Mouse (Mus musculus) spleen, postnatal 36 days (tissue): ENCODE data around the gene Kat7.
A peak's percentile ranks its signal among the peaks of the same experiment; 100 is the strongest.

ENCODE experiments used
- DNase-seq, 2 experiments: peaks; one replicate each; pipeline ENCODE4 v3.0.0; 2022; ENCODE audit warnings: low spot score in 2 of 2, mixed read lengths in 1 of 2

Gene Kat7

DNA sequence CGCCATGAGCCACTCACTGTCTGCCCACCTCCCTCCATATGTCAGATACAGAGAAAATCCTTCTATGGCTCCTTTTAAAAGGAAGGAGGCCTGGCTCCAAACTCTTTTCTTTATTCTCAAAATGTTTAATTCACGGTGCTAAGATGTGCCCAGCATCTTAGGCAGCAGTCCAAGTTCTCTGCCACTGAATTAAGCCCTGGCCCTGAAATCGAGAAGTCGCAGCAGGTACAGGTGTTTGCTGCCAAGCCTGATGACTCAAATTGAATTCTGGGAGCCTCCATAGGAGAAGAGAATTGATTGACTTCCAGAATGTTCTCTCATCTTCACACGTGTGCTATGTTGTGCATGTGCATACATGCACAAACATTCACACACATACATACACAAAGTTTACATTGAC, 27.7 kb downstream of the Kat7 start:
- DNase-seq: no peak

DNA sequence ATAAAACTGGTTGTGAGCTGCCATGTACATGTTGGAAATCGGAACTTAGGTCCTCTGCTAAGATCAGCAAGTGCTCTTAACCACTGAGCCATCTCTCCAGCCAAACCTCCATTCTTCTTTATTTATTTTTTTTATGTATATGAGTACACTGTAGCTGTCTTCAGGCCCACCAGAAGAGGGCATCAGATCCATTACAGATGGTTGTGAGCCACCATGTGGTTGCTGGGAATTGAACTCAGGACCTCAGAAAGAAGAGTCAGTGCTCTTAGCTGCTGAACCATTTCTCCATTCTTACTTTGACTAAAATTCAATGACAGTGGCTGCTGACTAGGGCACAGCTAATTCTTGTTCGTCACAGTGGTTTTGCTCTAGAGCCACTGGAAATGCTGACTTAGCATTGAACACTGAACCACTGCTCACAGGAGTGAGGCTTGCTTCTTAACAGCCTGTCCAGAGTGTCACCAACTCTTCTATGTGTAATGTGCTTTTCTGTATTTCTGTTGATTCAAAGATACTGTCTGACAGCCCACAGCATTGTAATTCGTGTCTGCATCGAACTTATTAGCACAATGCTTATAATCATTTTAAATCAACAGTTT, 30.9 kb downstream of the Kat7 start:
- no peak for DNase-seq

DNA sequence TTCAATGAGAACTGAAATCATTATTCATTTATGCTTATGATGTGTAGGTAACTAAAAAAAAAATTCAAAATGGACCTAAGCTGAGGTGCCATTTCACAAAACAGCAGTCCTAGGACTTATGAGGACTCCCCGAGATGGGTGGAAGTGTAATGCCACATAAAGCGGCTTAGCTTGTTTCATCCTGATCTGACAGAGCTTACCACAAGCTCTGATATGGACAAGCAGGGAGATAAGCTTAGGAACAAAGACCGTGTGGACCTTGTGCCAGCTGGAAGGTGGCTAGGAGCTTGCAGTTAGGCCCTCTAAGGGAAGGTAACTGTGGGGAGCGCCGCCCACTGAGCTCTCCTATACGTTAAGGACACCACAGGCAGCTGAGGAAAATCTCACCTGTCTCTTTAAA, 34.0 kb downstream of the Kat7 start:
- DNase-seq: no peak

DNA sequence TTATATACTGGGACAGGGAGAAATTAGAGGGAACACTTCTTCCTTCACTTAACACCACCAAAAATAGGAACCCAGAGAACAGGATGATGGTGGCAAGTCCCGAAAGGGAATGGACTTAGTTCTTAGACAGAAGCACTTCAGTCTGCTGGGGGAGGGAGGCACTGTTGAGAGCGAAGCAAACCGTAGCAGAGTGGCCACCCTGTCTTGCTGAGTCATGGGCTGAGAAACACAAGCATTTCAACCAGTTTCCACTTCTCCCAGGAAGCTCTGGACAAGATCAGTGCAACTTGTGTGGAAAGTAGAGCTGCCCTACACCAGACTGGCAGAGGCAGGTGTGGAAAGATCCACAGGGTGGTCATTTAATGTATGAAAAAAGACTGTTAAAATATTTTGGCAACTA, 35.4 kb downstream of the Kat7 start:
- DNase-seq: no peak

DNA sequence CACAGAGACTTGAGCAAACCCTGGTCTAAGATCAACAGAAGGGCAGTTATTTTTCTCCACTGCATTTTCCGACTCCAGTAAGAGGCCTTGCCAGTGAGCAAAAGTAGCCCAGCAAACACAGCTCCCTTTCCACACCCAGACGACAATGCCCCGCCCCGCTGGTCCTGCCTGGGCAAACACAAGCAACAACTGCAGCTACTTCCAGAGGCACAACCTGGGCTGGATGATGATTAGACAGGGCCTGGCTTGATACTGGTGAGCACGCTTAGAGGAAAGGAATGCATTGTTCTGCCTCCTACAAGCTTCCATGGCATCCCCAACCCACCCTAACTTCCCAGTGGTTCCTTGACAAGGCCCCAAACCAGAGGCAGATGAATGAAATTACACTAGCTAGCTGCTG, 36.4 kb downstream of the Kat7 start:
- no peak for DNase-seq

DNA sequence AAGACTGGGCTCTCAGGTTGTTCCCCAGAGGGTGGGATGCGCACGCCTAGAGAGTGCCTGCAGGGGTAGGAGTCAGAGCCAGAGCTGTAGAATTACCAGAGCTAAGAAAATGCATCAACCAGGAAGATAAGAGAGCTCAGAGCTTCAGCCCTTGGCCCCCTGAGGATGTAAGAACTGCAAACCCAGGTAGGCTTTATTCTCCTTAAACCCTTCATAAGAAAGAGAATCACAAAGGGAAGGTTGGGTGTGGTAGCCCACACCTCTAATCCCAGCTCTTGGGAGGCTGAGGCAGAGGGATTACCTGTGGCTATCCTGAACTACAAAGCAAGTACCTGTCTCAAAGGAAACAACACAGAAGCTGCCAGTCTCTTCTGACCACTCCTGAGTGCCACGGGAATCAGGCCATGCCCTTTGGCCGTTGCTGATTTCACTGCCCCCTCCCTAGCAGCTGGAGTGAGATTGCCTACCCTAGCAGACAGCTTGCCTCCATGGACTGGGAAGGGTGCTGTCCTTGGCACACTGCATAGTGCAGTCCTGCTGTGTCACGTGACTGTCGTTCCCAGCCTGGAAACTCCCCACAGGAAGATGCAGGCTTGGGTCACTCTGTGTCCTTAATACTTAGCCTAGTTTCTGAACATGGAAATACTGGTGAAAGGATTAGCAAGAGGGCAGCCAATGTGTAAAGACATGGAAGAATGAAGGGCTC, 43.4 kb downstream of the Kat7 start:
- DNase-seq: no peak

DNA sequence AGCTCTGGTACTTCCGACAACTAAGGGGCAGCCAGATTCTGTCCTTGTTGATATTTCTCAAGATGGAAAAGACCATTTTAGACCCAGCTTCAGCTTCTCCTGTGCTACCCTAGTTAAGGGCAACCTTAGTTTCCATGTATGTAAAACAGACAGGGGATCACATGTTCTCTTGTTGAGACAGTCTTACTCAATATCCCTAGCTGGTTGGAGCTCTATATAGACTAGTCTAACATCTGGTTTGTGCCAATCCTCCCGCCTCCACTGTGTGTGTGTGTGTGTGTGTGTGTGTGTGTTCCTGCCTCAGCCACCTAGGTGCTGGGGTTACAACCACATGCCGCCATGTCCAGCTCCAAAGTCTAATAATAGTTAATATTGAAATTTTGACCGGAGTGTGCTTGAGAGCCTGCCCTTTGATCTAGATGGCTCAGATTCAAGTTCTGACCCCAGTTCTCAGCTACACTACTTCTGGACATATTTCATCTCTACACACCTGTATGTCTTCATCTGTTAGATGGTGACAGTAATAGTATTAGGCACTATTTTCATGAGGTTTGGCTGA, 45.5 kb downstream of the Kat7 start:
- no peak for DNase-seq

DNA sequence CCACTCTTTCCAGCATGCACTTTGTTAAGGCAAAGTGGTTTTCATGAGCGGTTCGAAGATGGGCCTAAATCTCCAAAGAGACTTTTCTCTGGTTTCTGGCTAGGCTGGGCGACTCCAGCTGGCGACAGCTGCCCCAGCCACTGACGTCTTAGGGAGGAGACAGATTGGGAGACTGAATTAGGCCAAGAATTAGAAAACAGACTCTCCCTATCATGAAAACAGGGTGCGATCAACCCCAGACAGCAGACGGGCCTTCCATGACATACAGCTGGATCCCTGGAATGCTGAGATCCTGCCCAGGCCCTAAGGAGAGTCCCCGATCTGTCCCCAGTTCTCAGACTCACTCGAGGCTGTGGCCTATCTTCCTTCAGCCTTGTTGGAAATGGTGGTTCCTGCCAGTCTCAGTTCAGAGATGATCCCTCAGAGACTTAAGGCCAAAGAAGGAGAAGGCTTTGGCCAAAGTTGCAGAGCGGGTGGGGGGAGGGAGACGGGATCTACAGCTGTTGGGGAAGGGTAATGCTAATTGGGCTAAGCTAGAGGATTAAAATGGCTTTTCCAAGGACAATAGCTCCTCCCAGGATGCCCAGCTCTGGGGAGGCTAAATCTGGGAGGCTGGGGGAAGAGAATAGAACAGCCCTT, 46.1 kb downstream of the Kat7 start:
- no peak for DNase-seq

DNA sequence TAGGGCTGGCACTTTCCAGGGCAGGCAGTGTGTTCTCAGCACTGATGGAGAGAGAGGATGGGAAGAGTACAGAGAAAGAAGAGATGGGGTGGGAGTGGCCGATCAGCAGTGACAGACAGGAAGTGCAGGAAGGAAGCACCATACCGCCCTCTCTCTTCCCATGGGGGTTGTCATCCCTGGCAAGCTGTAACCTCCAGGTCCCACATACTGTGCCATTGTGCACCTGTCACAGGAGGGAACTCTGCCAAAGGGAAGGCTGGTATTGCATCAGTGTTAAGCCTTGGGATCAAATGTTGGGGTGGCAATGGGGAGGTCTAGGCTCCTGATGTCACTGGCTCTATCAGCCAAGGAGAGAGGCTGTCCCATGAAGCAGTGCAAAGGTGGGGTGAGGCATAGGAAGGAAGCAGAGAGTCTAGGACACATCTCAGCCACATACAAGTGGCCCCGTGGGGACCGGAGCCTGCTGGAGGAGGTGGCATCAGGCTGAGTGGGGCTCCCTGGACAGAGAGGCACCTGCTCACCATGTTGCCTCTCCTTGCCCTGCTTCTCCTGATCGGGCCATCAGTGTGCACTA, 48.8 kb downstream of the Kat7 start, which contains the start of gene Tac4:
Gene Tac4 (plus strand): TSS at position 352 of the 574 bp plus-strand sequence.
- peak; percentile 56 to 59 for DNase-seq

DNA sequence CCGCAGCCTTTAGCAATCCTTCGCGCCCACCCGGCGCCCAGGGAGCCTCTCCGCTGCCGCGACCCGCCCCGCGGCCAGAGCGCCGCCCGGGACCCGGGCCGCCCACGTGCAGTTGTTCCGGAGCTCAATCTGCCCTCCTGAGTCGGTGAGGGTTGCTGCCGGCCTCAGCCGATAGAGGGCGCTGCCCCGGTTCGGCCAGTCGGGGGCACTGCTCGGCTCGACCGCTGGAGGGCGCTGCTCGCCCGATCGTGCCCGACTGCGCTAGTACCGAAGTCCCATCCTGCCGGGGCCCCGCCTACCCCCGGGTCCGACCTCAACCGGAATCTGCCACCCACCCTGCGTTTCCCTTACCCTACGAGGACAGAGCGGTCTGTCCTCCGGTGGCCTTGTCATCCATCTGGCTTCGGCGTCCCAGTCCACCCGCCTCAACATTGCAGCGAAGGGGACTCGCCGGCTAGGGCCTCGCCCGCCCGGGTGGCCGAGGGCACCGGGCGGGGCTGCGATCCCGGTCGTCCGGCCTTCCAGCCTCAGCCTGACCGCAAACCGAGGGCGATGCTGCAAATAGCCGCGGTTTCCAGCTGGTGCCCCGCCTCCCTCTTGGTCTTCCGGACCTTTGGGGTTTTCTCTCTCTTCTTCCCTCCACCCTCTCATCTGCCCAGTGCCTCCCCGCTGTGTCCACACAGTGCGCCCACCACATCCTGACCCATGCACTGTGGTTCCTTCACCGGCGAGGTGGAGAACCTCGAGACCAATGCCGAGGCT, 50.8 kb downstream of the Kat7 start:
- peak; percentile 93 for DNase-seq

DNA sequence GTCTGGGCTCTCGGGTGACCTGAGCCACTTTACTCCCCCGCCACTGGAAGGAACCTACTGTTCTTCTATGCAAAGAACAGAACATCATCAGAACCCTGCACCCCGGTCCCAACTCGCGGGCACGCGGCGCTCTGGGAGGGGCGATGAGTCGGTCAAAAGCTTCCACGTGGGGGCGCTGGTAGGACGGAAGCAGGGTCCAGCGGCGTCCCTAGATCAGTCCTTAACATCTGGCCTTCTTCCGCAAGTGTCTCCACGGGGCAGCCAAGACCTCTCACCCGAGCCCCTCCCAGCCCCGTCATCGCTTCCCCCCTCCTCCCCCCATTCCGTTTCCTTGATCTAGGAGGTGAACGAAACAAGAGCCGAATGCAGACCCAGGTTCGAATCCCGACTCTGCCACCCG, 51.6 kb downstream of the Kat7 start:
- peak; percentile 82 to 84 for DNase-seq

DNA sequence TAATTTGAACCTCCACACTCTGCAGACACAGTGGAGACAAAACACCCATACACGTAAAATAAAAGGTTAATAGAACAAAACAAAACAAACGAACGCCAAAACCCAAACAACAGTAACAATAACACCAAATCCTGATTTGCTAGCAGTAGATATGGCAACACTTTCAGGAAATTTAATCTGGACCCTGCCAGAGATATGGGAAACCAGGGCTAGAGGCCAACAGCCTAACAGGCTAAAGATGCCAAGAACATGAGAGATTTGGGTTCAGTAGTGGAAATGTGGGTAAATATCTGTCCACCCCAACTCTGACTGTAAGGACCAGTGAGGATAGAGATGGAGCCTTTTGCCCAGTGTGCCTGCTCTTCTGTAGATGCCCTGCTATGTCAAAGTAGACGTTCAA, 52.1 kb downstream of the Kat7 start:
- DNase-seq: no peak

DNA sequence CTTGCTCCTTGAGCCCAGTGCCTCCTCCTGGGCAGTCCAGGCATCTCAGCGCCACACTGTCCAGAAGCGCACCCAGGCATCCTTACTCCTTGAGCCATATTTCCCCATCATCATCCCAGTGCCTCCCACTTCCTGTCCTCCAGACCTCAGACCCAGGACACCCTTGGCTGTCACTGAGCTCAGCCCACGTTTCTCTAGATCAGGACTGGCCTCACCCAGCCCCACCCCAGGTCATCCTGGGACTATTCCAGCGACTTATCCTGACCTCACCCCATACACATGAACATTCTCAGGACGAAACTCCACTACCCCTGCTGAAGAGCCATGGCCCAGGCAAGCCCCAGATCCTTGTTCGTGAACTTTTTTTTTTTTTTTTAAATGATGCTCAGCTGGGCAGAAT, 54.3 kb downstream of the Kat7 start:
- no peak for DNase-seq

DNA sequence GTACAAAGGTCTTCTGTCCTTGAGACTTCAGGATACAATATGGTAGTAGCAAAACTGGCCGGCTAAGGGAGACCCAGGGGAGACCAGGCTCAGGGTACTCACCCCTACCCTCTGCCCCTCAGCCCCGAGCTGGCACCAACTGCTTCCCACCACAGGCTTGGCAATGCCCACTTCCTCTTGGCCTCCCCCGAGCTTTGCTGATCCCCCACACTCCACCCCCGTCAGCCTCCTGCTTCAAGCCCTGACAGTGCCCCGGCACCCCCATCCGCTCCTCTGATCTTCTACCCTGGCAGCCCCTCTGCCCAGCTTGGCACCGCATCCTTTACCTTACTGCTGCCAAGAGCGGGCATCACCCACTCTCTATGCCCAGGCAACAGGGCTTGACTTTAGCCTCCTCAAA, 55.9 kb downstream of the Kat7 start:
- no peak for DNase-seq

DNA sequence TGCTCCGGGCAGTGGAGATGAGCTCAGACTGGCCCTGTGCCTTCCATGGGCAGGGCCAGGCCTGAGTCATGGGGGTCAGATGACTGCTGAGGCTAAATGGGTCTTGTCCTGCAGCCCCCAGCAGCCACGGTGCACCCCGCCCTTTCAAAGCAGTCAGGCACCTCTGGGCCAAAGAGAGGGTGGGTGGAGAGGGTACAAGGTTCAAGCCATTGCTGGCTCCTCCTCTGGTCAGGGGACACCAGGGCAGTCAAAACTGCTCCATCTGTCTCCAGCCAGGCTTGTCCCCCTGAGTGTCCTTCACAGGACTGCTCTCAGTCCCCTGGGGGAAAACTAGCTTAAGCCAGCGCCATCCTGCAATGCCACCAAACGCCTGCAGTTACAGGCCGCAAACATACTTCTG, 57.9 kb downstream of the Kat7 start:
- DNase-seq: no peak

DNA sequence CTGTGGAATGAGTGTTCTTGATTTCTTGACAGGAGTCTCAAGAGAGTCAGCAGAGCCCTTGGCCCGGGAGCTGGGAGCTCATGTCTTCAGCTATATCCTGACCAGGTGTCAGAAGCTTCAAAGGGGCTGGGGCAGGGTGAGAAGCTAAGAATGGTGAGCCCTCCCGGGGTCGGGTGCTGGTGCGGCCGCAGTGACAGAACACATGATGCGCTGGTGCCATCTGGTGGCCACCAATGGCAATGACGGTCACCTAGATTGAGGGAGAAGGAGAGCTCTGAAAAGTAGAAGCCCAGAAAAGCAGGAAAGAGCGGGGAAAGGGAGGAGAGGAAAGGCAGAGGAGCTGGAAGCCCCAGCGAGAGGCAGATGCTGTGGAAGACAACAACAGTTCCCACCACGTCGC, 58.8 kb downstream of the Kat7 start:
- DNase-seq: peak; percentile 38 to 43

DNA sequence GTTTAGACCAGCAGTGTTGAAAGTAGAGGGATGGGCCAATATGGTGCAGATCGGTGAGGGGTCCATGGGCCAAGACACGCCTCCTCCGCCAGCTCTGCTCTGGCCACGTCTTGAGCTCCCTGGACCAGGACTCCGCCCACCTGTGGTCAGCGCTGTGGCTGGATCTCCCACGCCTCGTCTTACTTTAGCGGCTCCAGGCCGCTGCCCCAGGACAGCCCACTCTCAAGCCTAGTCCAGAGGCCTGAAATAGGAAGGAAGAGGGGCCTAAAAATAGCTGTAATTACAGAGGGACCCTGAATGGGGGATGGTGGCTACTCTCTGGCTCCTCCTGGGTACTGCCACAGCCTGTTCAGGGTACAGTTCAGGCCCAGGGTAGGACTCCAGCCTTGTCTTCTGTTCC, 59.9 kb downstream of the Kat7 start:
- DNase-seq: no peak

DNA sequence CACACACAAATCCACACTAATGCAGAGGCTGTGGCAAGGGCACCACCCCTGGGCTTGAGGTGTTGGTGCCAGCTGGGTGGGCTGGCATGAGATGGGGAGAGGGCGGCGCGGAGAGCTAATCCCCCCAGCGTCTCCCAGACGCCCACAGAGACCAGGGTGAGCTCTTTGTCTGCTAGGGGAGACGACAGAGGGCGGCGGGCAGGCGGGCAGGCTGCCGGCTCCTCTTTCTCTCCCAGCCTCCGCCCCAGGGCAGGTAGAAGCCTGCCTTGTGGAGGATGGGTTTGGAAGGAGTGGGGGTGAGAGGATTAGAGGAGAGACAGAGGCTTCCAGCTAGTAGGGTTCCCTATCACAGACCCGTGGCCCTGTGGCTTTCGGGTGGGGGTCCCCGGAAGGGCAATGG, 63.0 kb downstream of the Kat7 start:
- no peak for DNase-seq

DNA sequence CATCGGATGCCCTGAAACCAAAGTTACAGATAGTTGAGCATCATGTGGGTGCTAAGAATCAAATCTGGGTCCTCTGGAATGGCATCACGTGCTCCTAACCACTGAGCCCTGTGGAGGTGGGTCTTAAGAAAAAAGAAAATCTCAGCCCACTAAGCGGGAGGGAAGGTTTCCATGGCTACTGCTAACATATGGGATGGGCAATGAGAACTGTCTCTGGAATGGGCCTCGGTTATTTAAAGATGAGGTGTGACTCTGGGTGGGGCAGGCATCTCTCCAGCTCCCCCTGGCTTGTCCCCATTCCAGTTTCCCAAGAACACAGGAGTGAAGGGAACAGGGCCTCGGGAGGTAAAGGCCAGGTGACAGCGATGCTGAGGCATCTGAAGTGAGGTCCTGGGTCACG, 64.6 kb downstream of the Kat7 start:
- no peak for DNase-seq

DNA sequence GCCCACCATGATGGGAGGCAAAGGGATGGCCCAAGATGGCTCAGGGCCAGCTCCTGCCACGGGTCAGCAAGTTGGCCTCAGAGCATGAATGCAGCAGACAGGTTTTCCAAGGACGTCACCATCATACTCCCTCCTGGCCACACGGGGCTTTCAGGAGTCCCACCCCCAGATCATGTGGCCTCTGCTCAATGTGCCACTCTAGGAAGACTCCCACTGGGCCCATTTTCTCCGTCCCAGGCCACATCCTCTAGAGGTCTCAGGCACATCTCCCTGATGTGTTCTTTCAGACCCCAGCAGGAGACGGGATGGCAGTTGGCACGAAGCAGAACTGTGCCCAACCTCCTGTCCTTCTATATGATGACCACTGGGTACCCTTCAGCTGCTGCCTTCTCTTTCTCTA, 67.4 kb downstream of the Kat7 start:
- no peak for DNase-seq

DNA sequence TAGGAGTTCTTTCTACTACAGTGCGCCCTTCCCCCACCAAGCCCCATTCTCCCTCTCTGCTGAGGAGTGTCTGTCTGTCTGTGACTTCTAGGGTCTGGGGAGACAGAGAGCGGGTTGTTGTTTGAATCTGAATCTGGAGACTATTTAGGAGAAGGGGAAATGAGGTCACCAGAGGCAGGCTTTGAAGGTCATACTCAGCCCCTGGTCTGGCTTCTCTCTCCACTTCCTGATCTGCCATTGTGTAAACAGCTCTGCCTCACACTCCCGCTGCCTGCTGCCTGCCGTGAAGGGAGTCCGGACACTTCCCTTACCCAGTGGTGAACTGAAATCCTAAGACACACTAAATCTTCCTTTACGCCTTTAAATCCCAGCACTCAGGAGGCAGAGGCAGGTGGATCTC, 71.6 kb downstream of the Kat7 start:
- DNase-seq: no peak

DNA sequence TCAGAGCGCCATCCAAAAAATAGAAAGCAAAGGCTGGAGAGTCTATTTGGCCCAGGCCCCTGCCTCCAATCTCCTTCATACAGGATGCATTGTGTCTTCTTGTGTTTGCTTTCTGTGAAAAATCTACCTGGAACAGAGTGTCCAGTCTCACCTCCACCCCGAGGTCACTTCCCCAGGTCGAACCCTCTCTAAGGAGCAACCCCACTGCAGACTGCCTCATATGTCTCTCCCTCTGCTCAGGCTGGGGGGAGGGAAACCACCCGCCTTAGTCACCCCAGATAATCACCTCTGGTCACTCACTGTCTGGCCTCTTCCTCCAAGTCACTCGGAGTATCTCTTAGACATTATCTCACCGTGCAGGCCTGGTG, 77.7 kb downstream of the Kat7 start:
- DNase-seq: no peak
